Mouse (Mus musculus): ENCODE measurements around the gene Tpte. TPM values are rescaled to one million over a fixed set of nuclear protein-coding genes. Genes with fewer than 3 reads are reported as not detected.

The Tpte gene
- not detected in 2 replicates for polyA plus RNA-seq (2012; rRNA removed)

GRCm38 (mm10) chr8:22282999-22283491 is at the start of gene Tpte:
TSS of gene Tpte (plus strand) at chr8:22283441.

GRCm38 (mm10) chr8:22398142-22398951 is 115.1 kb downstream of the Tpte start, which contains the start of gene Slc25a15:
TSS of gene Slc25a15 (minus strand) at chr8:22398597.

GRCm38 (mm10) chr8:22411282-22411702 is 128.1 kb downstream of the Tpte start, which contains the start of gene Mrps31:
TSS of gene Mrps31 (plus strand) at chr8:22411361.

Other genes with a start within 250 kb of the Tpte start
- 2.8 TPM in 2 replicates for gene Atp7b, start 223.1 kb upstream of the Tpte start, polyA plus RNA-seq (2012; rRNA removed)
- 10.8 and 12.2 TPM in 2 replicates for gene Alg11, start 222.7 kb upstream of the Tpte start, polyA plus RNA-seq (2012; rRNA removed)
- 0.79 and 1.2 TPM in 2 replicates for gene Nek5, start 158.4 kb upstream of the Tpte start, polyA plus RNA-seq (2012; rRNA removed)
- 7.2 and 9.2 TPM in 2 replicates for gene Nek3, start 117.0 kb upstream of the Tpte start, polyA plus RNA-seq (2012; rRNA removed)
- gene Ckap2, start 97.6 kb upstream of the Tpte start, polyA plus RNA-seq (2012; rRNA removed), result 9.5 and 11.7 TPM in 2 replicates
- 26.0 and 27.1 TPM in 2 replicates for gene Vps36, start 90.6 kb upstream of the Tpte start, polyA plus RNA-seq (2012; rRNA removed)
- 6.8 and 7.0 TPM in 2 replicates for gene Thsd1, start 56.1 kb upstream of the Tpte start, polyA plus RNA-seq (2012; rRNA removed)
- gene Slc25a15, start 115.2 kb downstream of the Tpte start, polyA plus RNA-seq (2012; rRNA removed), result 5.9 and 6.5 TPM in 2 replicates
- 19.5 and 20.4 TPM in 2 replicates for gene Mrps31, start 127.9 kb downstream of the Tpte start, polyA plus RNA-seq (2012; rRNA removed)